Mouse (Mus musculus) MEL (cell line): ENCODE results near the gene Tbcb. TPM values are rescaled to one million over a fixed set of nuclear protein-coding genes. Genes with fewer than 3 reads are reported as not detected.

Experiments
- DNase-seq: peaks from one replicate; pipeline ENCODE4 v3.0.0; 2011; ENCODE audit warnings: low read depth, low spot score
- H3K27ac ChIP-seq: 2 replicates; pipeline ENCODE4 v1.5.1; 2012; ENCODE audit warnings: low read depth, mild to moderate bottlenecking, control low read depth, low read length, moderate library complexity; ENCODE audit not compliant: control insufficient read depth
- H3K27me3 ChIP-seq, 2 experiments: fragments of 150-350 bp in 1 of 2; sonication (generic) in 1 of 2; 2 replicates each; pipeline ENCODE4 v1.6.1; 2012; ENCODE audit warnings: low read length in 2 of 2, mild to moderate bottlenecking in 2 of 2, improper control_type of control experiment in 1 of 2, moderate library complexity in 1 of 2; ENCODE audit not compliant: insufficient read depth in 2 of 2, control insufficient read depth in 1 of 2
- H3K36me3 ChIP-seq, 2 experiments: 2 replicates each; pipeline ENCODE4 v1.6.1; 2012 to 2014; ENCODE audit warnings: low read length in 2 of 2, improper control_type of control experiment in 1 of 2, inconsistent platforms in 1 of 2, mild to moderate bottlenecking in 1 of 2; ENCODE audit not compliant: insufficient read depth in 2 of 2, control insufficient read depth in 1 of 2
- H3K4me1 ChIP-seq, 2 experiments: fragments of 150-350 bp in 1 of 2; sonication (generic) in 1 of 2; 2 replicates each; pipeline ENCODE4 v1.6.1; 2012; ENCODE audit warnings: low read length in 2 of 2, improper control_type of control experiment in 1 of 2, mild to moderate bottlenecking in 1 of 2; ENCODE audit not compliant: insufficient read depth in 2 of 2, control insufficient read depth in 1 of 2
- H3K4me3 ChIP-seq, 2 experiments: fragments of 150-350 bp in 1 of 2; sonication (generic) in 1 of 2; 2 replicates each; pipeline ENCODE4 v1.5.1; 2012; ENCODE audit warnings: low read depth in 2 of 2, low read length in 2 of 2, mild to moderate bottlenecking in 2 of 2, moderate library complexity in 2 of 2, control low read depth in 1 of 2, improper control_type of control experiment in 1 of 2; ENCODE audit not compliant: control insufficient read depth in 1 of 2, insufficient read depth in 1 of 2
- H3K79me2 ChIP-seq: 2 replicates; pipeline ENCODE4 v1.6.1; 2012; ENCODE audit warnings: mild to moderate bottlenecking, low read length, moderate library complexity; ENCODE audit not compliant: control insufficient read depth, poor library complexity, insufficient read depth
- H3K9ac ChIP-seq: 2 replicates; pipeline ENCODE4 v1.6.1; 2012; ENCODE audit warnings: low read depth, mild to moderate bottlenecking, control low read depth, low read length, moderate library complexity; ENCODE audit not compliant: control insufficient read depth, poor library complexity, severe bottlenecking
- H3K9me3 ChIP-seq: fragments of 150-350 bp; sonication (generic); replicated peaks from 2 replicates; pipeline ENCODE4 v1.6.1; 2012; ENCODE audit warnings: mild to moderate bottlenecking, low read length, improper control_type of control experiment, moderate library complexity; ENCODE audit not compliant: insufficient read depth
- CHD1 ChIP-seq: IDR thresholded peaks from 2 replicates; pipeline ENCODE4 v1.6.1; 2012; ENCODE audit warnings: low read depth, mild to moderate bottlenecking, inconsistent platforms, low read length, improper control_type of control experiment
- CHD2 ChIP-seq: IDR thresholded peaks from 2 replicates; pipeline ENCODE4 v1.6.1; 2011; ENCODE audit warnings: low read length, improper control_type of control experiment
- E2F4 ChIP-seq: IDR thresholded peaks from 2 replicates; pipeline ENCODE4 v1.6.1; 2011; ENCODE audit warnings: low read depth, low read length, improper control_type of control experiment, borderline replicate concordance
- ELF1 ChIP-seq: IDR thresholded peaks from 2 replicates; pipeline ENCODE4 v1.6.1; 2014; ENCODE audit warnings: low read depth, mild to moderate bottlenecking, inconsistent platforms, low read length, improper control_type of control experiment, moderate library complexity
- GABPA ChIP-seq: IDR thresholded peaks from 2 replicates; pipeline ENCODE4 v1.6.1; 2012; ENCODE audit warnings: low read depth, mild to moderate bottlenecking, inconsistent platforms, low read length, improper control_type of control experiment, moderate library complexity
- GATA1 ChIP-seq: IDR thresholded peaks from 2 replicates; pipeline ENCODE4 v1.6.1; 2011; ENCODE audit warnings: low read depth, low read length, improper control_type of control experiment
- HCFC1 ChIP-seq: IDR thresholded peaks from 2 replicates; pipeline ENCODE4 v1.6.1; 2012; ENCODE audit warnings: low read depth, mild to moderate bottlenecking, inconsistent platforms, low read length, improper control_type of control experiment, moderate library complexity
- KAT2A ChIP-seq: conservative IDR thresholded peaks from 2 replicates; pipeline ENCODE4 v1.6.1; 2012; ENCODE audit warnings: low read depth, low read length, improper control_type of control experiment, inconsistent platforms
- MAX ChIP-seq: IDR thresholded peaks from 2 replicates; pipeline ENCODE4 v1.6.1; 2011; ENCODE audit warnings: low read length, improper control_type of control experiment
- MAZ ChIP-seq: IDR thresholded peaks from 2 replicates; pipeline ENCODE4 v1.6.1; 2012; ENCODE audit warnings: low read depth, mild to moderate bottlenecking, inconsistent platforms, low read length, improper control_type of control experiment
- MEF2A ChIP-seq: IDR thresholded peaks from 2 replicates; pipeline ENCODE4 v1.6.1; 2014; ENCODE audit warnings: low read depth, mild to moderate bottlenecking, inconsistent platforms, low read length, improper control_type of control experiment; ENCODE audit not compliant: poor library complexity, insufficient replicate concordance, severe bottlenecking; ENCODE audit errors: extremely low read depth
- MXI1 ChIP-seq: IDR thresholded peaks from 2 replicates; pipeline ENCODE4 v1.6.1; 2011; ENCODE audit warnings: mild to moderate bottlenecking, low read depth, low read length, improper control_type of control experiment
- MYB ChIP-seq: IDR thresholded peaks from 2 replicates; pipeline ENCODE4 v1.6.1; 2011; ENCODE audit warnings: mild to moderate bottlenecking, low read depth, low read length, improper control_type of control experiment
- MYC ChIP-seq: IDR thresholded peaks from 2 replicates; pipeline ENCODE4 v1.6.1; 2011; ENCODE audit warnings: low read depth, mild to moderate bottlenecking, low read length, improper control_type of control experiment, moderate library complexity
- NELFE ChIP-seq: IDR thresholded peaks from 2 replicates; pipeline ENCODE4 v1.6.1; 2011; ENCODE audit warnings: low read depth, low read length, improper control_type of control experiment
- NRF1 ChIP-seq: IDR thresholded peaks from 2 replicates; pipeline ENCODE4 v1.6.1; 2014; ENCODE audit warnings: low read depth, mild to moderate bottlenecking, inconsistent platforms, low read length, improper control_type of control experiment, moderate library complexity; ENCODE audit not compliant: poor library complexity, insufficient read depth, severe bottlenecking
- POLR2A ChIP-seq, 2 experiments: IDR thresholded peaks; 2 replicates each; pipeline ENCODE4 v1.6.1; 2011 to 2012; ENCODE audit warnings: low read length in 2 of 2, mild to moderate bottlenecking in 2 of 2, control low read depth in 1 of 2, improper control_type of control experiment in 1 of 2, low read depth in 1 of 2, moderate library complexity in 1 of 2; ENCODE audit not compliant: control insufficient read depth in 1 of 2, insufficient read depth in 1 of 2, poor library complexity in 1 of 2
- RAD21 ChIP-seq: IDR thresholded peaks from 2 replicates; pipeline ENCODE4 v1.6.1; 2011; ENCODE audit warnings: mild to moderate bottlenecking, low read depth, low read length, improper control_type of control experiment
- SIN3A ChIP-seq: IDR thresholded peaks from 2 replicates; pipeline ENCODE4 v1.6.1; 2012; ENCODE audit warnings: low read length, improper control_type of control experiment, inconsistent platforms
- SMC3 ChIP-seq: IDR thresholded peaks from 2 replicates; pipeline ENCODE4 v1.6.1; 2011; ENCODE audit warnings: low read depth, low read length, improper control_type of control experiment
- TAL1 ChIP-seq: IDR thresholded peaks from 2 replicates; pipeline ENCODE4 v1.6.1; 2012; ENCODE audit warnings: mild to moderate bottlenecking, inconsistent platforms, low read length, moderate library complexity, mixed read lengths
- TBP ChIP-seq: IDR thresholded peaks from 2 replicates; pipeline ENCODE4 v1.8.0; 2011; ENCODE audit warnings: low read depth, low read length, improper control_type of control experiment
- TCF12 ChIP-seq: IDR thresholded peaks from 2 replicates; pipeline ENCODE4 v1.6.1; 2014; ENCODE audit warnings: low read depth, mild to moderate bottlenecking, inconsistent platforms, low read length, improper control_type of control experiment, moderate library complexity
- USF1 ChIP-seq: IDR thresholded peaks from 2 replicates; pipeline ENCODE4 v1.6.1; 2014; ENCODE audit warnings: low read depth, mild to moderate bottlenecking, inconsistent platforms, low read length, improper control_type of control experiment, moderate library complexity
- ZKSCAN1 ChIP-seq: IDR thresholded peaks from 2 replicates; pipeline ENCODE4 v1.6.1; 2012; ENCODE audit warnings: low read depth, mild to moderate bottlenecking, inconsistent platforms, low read length, improper control_type of control experiment, moderate library complexity
- ZMIZ1 ChIP-seq: IDR thresholded peaks from 2 replicates; pipeline ENCODE4 v1.6.1; 2012; ENCODE audit warnings: low read depth, mild to moderate bottlenecking, inconsistent platforms, low read length, improper control_type of control experiment, moderate library complexity
- ZNF384 ChIP-seq: IDR thresholded peaks from 2 replicates; pipeline ENCODE4 v1.6.1; 2012; ENCODE audit warnings: low read depth, mild to moderate bottlenecking, inconsistent platforms, low read length, improper control_type of control experiment
- polyA plus RNA-seq, 2 experiments: library from polyadenylated mRNA; stranded (reverse) in 1 of 2; unstranded in 1 of 2; fragments of >175 nt in 1 of 2; fragments of >200 nt in 1 of 2; gene quantifications; 2 replicates each; pipeline versions ENCODE4 v1.2.1 to v1.2.4; 2012; ENCODE audit warnings: low replicate concordance in 2 of 2, low read depth in 1 of 2; ENCODE audit not compliant: insufficient read length in 2 of 2, insufficient read depth in 1 of 2, missing spikeins in 1 of 2
- total RNA-seq: library from RNA; depleted of rRNA; stranded (reverse); fragments of 300-350 nt; gene quantifications from 2 replicates; pipeline ENCODE4 v1.2.3, GENCODE M21; 2012; rRNA removed

Gene Tbcb
- total RNA-seq: 54.8 and 55.0 TPM in 2 replicates
- 10 to 100 TPM in 1 of 2 experiments, not detected in 1; 72.6 TPM for polyA plus RNA-seq

GRCm38 (mm10) chr7:30231669-30232454, at the start of gene Tbcb, which contains the start of gene Polr2i:
TSS of gene Tbcb (minus strand) at chr7:30232272.
TSS of gene Polr2i (plus strand) at chr7:30231948.
- Histone ChIP-seq H3K4me3 (peak within 1 kb of the TSS; percentile 74 to 81), H3K9ac (peak within 1 kb of the TSS; percentile 83), H3K36me3 (no peaks in the 10 kb centered on the region), H3K4me1 (peaks cover 0 to 9% of the 10 kb centered on the region in 2 experiments; a peak in 1 of 4 replicates), H3K27ac (peak within 1 kb of the TSS; percentile 86), H3K79me2 (peaks cover 7% of the 10 kb centered on the region), H3K27me3 (no peaks in the 10 kb centered on the region), H3K9me3 (no peaks in the 10 kb centered on the region)
- peak; percentile 99 for DNase-seq
- TF ChIP-seq MAZ (peak; percentile 54; the same call in 1 of the 2 replicates), RAD21 (no peak), E2F4 (peak; percentile 59; the same call in 1 of the 2 replicates), USF1 (0 out of 2 replicates have a peak, but pooled peaks have one; percentile 31), NRF1 (peak; percentile 90), CHD2 (peak; percentile 58), SMC3 (no peak), MAX (peak; percentile 72), HCFC1 (peak; percentile 84), ZNF384 (peak; percentile 97), CHD1 (no peak), TCF12 (peak; percentile 32; the same call in 1 of the 2 replicates), TBP (0 out of 2 replicates have a peak, but pooled peaks have one; percentile 43), MYB (no peak), GABPA (no peak), MXI1 (peak; percentile 27), ELF1 (peak; percentile 66), NELFE (peak; percentile 63), TAL1 (no peak), GATA1 (no peak), SIN3A (peak; percentile 68), KAT2A (peak; percentile 44; the same call in 1 of the 2 replicates), ZKSCAN1 (no peak), MYC (peak; percentile 39; the same call in 1 of the 2 replicates), MEF2A (no peak), POLR2A (IDR thresholded peaks at IDR 0.05; ENCODE audit: control insufficient read depth in 1 of 2, insufficient read depth in 1 of 2, low read depth in 1 of 2, low read length in 2 of 2, poor library complexity in 1 of 2) (peak; percentile 44 to 87; a peak in 2 of 4 replicates), ZMIZ1 (peak; percentile 58)
